Mouse (Mus musculus) lung, adult 2 months (tissue): ENCODE measurements around the gene Gns.

ENCODE experiments used
- CTCF ChIP-seq: fragments of 200-500 bp; IDR thresholded peaks from 2 replicates; pipeline ENCODE4 v1.5.1; 2011; ENCODE audit warnings: mild to moderate bottlenecking, low read length, control low read depth; ENCODE audit not compliant: insufficient read depth
- POLR2A ChIP-seq: fragments of 200-500 bp; IDR thresholded peaks from 2 replicates; pipeline ENCODE4 v1.6.1; 2011; ENCODE audit warnings: low read depth, mild to moderate bottlenecking, control low read depth, low read length, borderline replicate concordance; ENCODE audit errors: extremely low read depth

- no peak for TF ChIP-seq POLR2A
- no peak for TF ChIP-seq CTCF
Observed at GRCm38 (mm10) chr10:121429981-121430682, 65.2 kb downstream of the Gns start.
